Mouse (Mus musculus) neural tube, embryonic 11.5 days (tissue): ENCODE measurements around the gene Glyctk. TPM values are rescaled to one million over a fixed set of nuclear protein-coding genes. Genes with fewer than 3 reads are reported as not detected.

Source experiments
- microRNA counts: library from miRNA; unstranded; fragments of <30 nt; microRNA quantifications from one replicate; lab custom pipeline; 2015
- microRNA-seq: library from miRNA; unstranded; fragments of <30 nt; microRNA quantifications from one replicate; pipeline ENCODE4, GENCODE M21; 2016
- polyA plus RNA-seq: library from polyadenylated mRNA; unstranded; fragments of >200 nt; fragmentation: Nextera tagmentation; extraction: Ambion mirVana; gene quantifications from 2 replicates; pipeline ENCODE4 v1.2.1, GENCODE M21; 2014

Gene Glyctk
- polyA plus RNA-seq, 1 experiment from 2014 or later, result 3.1 TPM

MicroRNAs within 50 kb of the gene (microRNA counts, 519-probe panel; counts per million panel counts)
- microRNA mmu-let-7g (lab: Ali Mortazavi, UCI), result 5,514 counts per million, percentile 93 among the panel's probes with 10 or more counts

Small RNA genes lying within 50 kb of the gene (microRNA-seq; reads per million reads assigned to microRNA genes)
- gene Mir135a-1, result 97.6 reads per million, percentile 50 among the genes with 10 or more reads in this experiment
- gene Mirlet7g, result 9,851 reads per million, percentile 96 among the genes with 10 or more reads in this experiment

Other genes with a start within 250 kb of the Glyctk start
- 0.09 TPM in 1 of 2 replicates, not detected in the other for gene Col6a5, start 197.5 kb downstream of the Glyctk start, polyA plus RNA-seq
- 0.13 and 0.14 TPM in 2 replicates for gene Col6a4, start 61.4 kb downstream of the Glyctk start, polyA plus RNA-seq
- gene Wdr82, start 12.8 kb upstream of the Glyctk start, polyA plus RNA-seq, result 25.2 and 26.2 TPM in 2 replicates
- gene Ppm1m, start 41.6 kb upstream of the Glyctk start, polyA plus RNA-seq, result 30.3 and 33.4 TPM in 2 replicates
- 62.1 and 63.9 TPM in 2 replicates for gene Twf2, start 45.0 kb upstream of the Glyctk start, polyA plus RNA-seq
- gene Tlr9, start 64.5 kb upstream of the Glyctk start, polyA plus RNA-seq, result 0.07 TPM in 1 of 2 replicates, not detected in the other
- gene Alas1, start 90.5 kb upstream of the Glyctk start, polyA plus RNA-seq, result 89.5 and 89.8 TPM in 2 replicates
- gene Poc1a, start 122.9 kb upstream of the Glyctk start, polyA plus RNA-seq, result 23.7 and 26.6 TPM in 2 replicates
- gene Dusp7, start 210.5 kb upstream of the Glyctk start, polyA plus RNA-seq, result 28.1 and 28.7 TPM in 2 replicates